Mouse (Mus musculus) hindbrain, embryonic 14.5 days (tissue): ENCODE measurements at regions not wholly inside any gene's neighbourhood (a gene's known extent, or its start where the extent isn't known, plus 50 kb on each side); places are given as distances from the start of the nearest gene placed in this dataset.
A peak's percentile ranks its signal among the peaks of the same experiment; 100 is the strongest.

ENCODE experiments used
- ATAC-seq: fragments of 200-750 bp; cut with Nextera tagmentation; 2 replicates; pipeline ENCODE4 v1.8.0; 2017; ENCODE audit warnings: moderate number of reproducible peaks, mild to moderate bottlenecking, moderate TSS enrichment, moderate library complexity; ENCODE audit not compliant: low FRiP score
- DNase-seq: peaks from one replicate; pipeline ENCODE4 v3.0.0-alpha.2; 2015; ENCODE audit warnings: low spot score
- H3K27ac ChIP-seq: fragments of 300-500 bp; sonication (generic); 2 replicates; pipeline ENCODE4 v1.5.1; 2014; ENCODE audit warnings: mild to moderate bottlenecking, moderate library complexity
- H3K27me3 ChIP-seq: fragments of 300-500 bp; sonication (generic); 2 replicates; pipeline ENCODE4 v1.6.1; 2014; ENCODE audit warnings: mild to moderate bottlenecking, low read length, mixed read lengths; ENCODE audit not compliant: control insufficient read depth, insufficient read depth
- H3K36me3 ChIP-seq: fragments of 300-500 bp; sonication (generic); replicated peaks from 2 replicates; pipeline ENCODE4 v1.6.1; 2014; ENCODE audit not compliant: control insufficient read depth, insufficient read depth
- H3K4me1 ChIP-seq: fragments of 300-500 bp; sonication (generic); replicated peaks from 2 replicates; pipeline ENCODE4 v1.6.1; 2014; ENCODE audit warnings: antibody characterized with exemption, low read length, mixed read lengths; ENCODE audit not compliant: control insufficient read depth, insufficient read depth
- H3K4me2 ChIP-seq: fragments of 300-500 bp; sonication (generic); replicated peaks from 2 replicates; pipeline ENCODE4 v1.6.1; 2014; ENCODE audit warnings: mild to moderate bottlenecking, moderate library complexity
- H3K4me3 ChIP-seq: fragments of 300-500 bp; sonication (generic); replicated peaks from 2 replicates; pipeline ENCODE4 v1.5.1; 2014; ENCODE audit warnings: mild to moderate bottlenecking, low read length
- H3K9ac ChIP-seq: fragments of 300-500 bp; sonication (generic); 2 replicates; pipeline ENCODE4 v1.6.1; 2014
- H3K9me3 ChIP-seq: fragments of 300-500 bp; sonication (generic); 2 replicates; pipeline ENCODE4 v1.6.1; 2016; ENCODE audit warnings: low read length; ENCODE audit not compliant: control insufficient read depth
- WGBS: fragments of 180-500 bp; shearing (Covaris S2); extraction: QIAGEN DNeasy Blood & Tissue Kit; methylation state at CpG from one replicate; pipeline ENCODE4 v1.1.7; 2014; 5-methylcytosine and 5-hydroxymethylcytosine counted together

- Histone ChIP-seq H3K9me3 (no peaks in the 10 kb centered on the region), H3K36me3 (no peaks in the 10 kb centered on the region), H3K27me3 (no peaks in the 10 kb centered on the region), H3K4me1 (no peaks in the 10 kb centered on the region), H3K9ac (no peak overlapping the region), H3K4me2 (no peak overlapping the region), H3K4me3 (no peak overlapping the region), H3K27ac (no peak overlapping the region)
- DNase-seq: no peak
- WGBS: 63% methylated on average over 2 of the region's 2 CpGs
- no peak for ATAC-seq
Measured at GRCm38 (mm10) chr5:7539812-7540645, 195.5 kb upstream of the Zfp804b start.

GRCm38 (mm10) chr5:7540646-7541038 is 196.1 kb upstream of the Zfp804b start:
- no peak overlapping the region for H3K4me3 ChIP-seq
- DNase-seq (no peak), ATAC-seq (no peak)
- no peaks in the 10 kb centered on the region for H3K36me3 ChIP-seq
- no peak overlapping the region for H3K27ac ChIP-seq
- H3K9me3 ChIP-seq: no peaks in the 10 kb centered on the region
- no peaks in the 10 kb centered on the region for H3K4me1 ChIP-seq
- WGBS: 86% methylated on average over 4 of the region's 4 CpGs
- H3K9ac ChIP-seq: no peak overlapping the region
- H3K27me3 ChIP-seq: no peaks in the 10 kb centered on the region
- no peak overlapping the region for H3K4me2 ChIP-seq

- ATAC-seq: no peak
Measured at GRCm38 (mm10) chr5:7543857-7544256, 199.3 kb upstream of the Zfp804b start.

GRCm38 (mm10) chr5:7580413-7580812 is 235.9 kb upstream of the Zfp804b start:
- Histone ChIP-seq H3K4me1 (no peaks in the 10 kb centered on the region), H3K9ac (no peak overlapping the region), H3K36me3 (no peaks in the 10 kb centered on the region), H3K4me3 (no peak overlapping the region), H3K4me2 (no peak overlapping the region), H3K27ac (no peak overlapping the region), H3K27me3 (no peaks in the 10 kb centered on the region), H3K9me3 (no peaks in the 10 kb centered on the region)
- 71% methylated on average over 2 of the region's 2 CpGs for WGBS
- no peak for DNase-seq
- no peak for ATAC-seq

More at GRCm38 (mm10) chr5:7543857-7544256, 199.3 kb upstream of the Zfp804b start:
- no peak for DNase-seq
- Histone ChIP-seq H3K36me3 (no peaks in the 10 kb centered on the region), H3K27me3 (no peaks in the 10 kb centered on the region), H3K9me3 (no peaks in the 10 kb centered on the region), H3K27ac (no peak overlapping the region), H3K4me3 (no peak overlapping the region), H3K9ac (no peak overlapping the region), H3K4me1 (no peaks in the 10 kb centered on the region), H3K4me2 (no peak overlapping the region)
- WGBS: 71% methylated on average over 3 of the region's 3 CpGs

GRCm38 (mm10) chr5:7586547-7586946 is 242.0 kb upstream of the Zfp804b start:
- Histone ChIP-seq H3K4me1 (no peaks in the 10 kb centered on the region), H3K36me3 (no peaks in the 10 kb centered on the region), H3K9me3 (no peaks in the 10 kb centered on the region), H3K9ac (no peak overlapping the region), H3K4me3 (no peak overlapping the region), H3K27ac (no peak overlapping the region), H3K4me2 (no peak overlapping the region), H3K27me3 (no peaks in the 10 kb centered on the region)
- ATAC-seq: no peak
- no peak for DNase-seq

- WGBS: 91% methylated on average over 1 of the region's 1 CpGs
- no peaks in the 10 kb centered on the region for H3K27me3 ChIP-seq
- H3K4me2 ChIP-seq: no peak overlapping the region
- ATAC-seq: no peak
- H3K27ac ChIP-seq: no peak overlapping the region
- no peak overlapping the region for H3K9ac ChIP-seq
- no peak for DNase-seq
- no peaks in the 10 kb centered on the region for H3K9me3 ChIP-seq
- H3K4me1 ChIP-seq: no peaks in the 10 kb centered on the region
- no peaks in the 10 kb centered on the region for H3K36me3 ChIP-seq
- H3K4me3 ChIP-seq: no peak overlapping the region
Measured at GRCm38 (mm10) chr5:7600418-7600817, 255.9 kb upstream of the Zfp804b start.

- Histone ChIP-seq H3K9ac (no peak overlapping the region), H3K4me1 (no peaks in the 10 kb centered on the region), H3K27ac (no peak overlapping the region), H3K4me3 (no peak overlapping the region), H3K27me3 (no peaks in the 10 kb centered on the region), H3K9me3 (no peaks in the 10 kb centered on the region), H3K36me3 (no peaks in the 10 kb centered on the region), H3K4me2 (no peak overlapping the region)
- DNase-seq: no peak
- no peak for ATAC-seq
Measured at GRCm38 (mm10) chr5:7607517-7607916, 263.0 kb upstream of the Zfp804b start.

GRCm38 (mm10) chr5:7607924-7608323 is 263.4 kb upstream of the Zfp804b start:
- no peak for ATAC-seq
- Histone ChIP-seq H3K4me1 (no peaks in the 10 kb centered on the region), H3K9me3 (no peaks in the 10 kb centered on the region), H3K27me3 (no peaks in the 10 kb centered on the region), H3K9ac (no peak overlapping the region), H3K27ac (no peak overlapping the region), H3K4me2 (no peak overlapping the region), H3K36me3 (no peaks in the 10 kb centered on the region), H3K4me3 (no peak overlapping the region)
- no peak for DNase-seq
- WGBS: 88% methylated on average over 2 of the region's 2 CpGs

- Histone ChIP-seq H3K9me3 (no peaks in the 10 kb centered on the region), H3K9ac (no peak overlapping the region), H3K4me1 (no peaks in the 10 kb centered on the region), H3K4me3 (no peak overlapping the region), H3K27me3 (no peaks in the 10 kb centered on the region), H3K4me2 (no peak overlapping the region), H3K36me3 (no peaks in the 10 kb centered on the region), H3K27ac (no peak overlapping the region)
- DNase-seq: peak; percentile 77
- 49% methylated on average over 2 of the region's 2 CpGs for WGBS
- ATAC-seq: peak; percentile 59; the same call in 1 of the 2 replicates
Measured at GRCm38 (mm10) chr5:7655280-7655679, 305.0 kb upstream of the Steap4 start.

GRCm38 (mm10) chr5:7701776-7702175 is 258.5 kb upstream of the Steap4 start:
- Histone ChIP-seq H3K9ac (no peak overlapping the region), H3K9me3 (no peaks in the 10 kb centered on the region), H3K27ac (no peak overlapping the region), H3K4me1 (no peaks in the 10 kb centered on the region), H3K4me3 (no peak overlapping the region), H3K27me3 (no peaks in the 10 kb centered on the region), H3K4me2 (no peak overlapping the region), H3K36me3 (no peaks in the 10 kb centered on the region)
- DNase-seq (no peak), ATAC-seq (no peak)
- WGBS: 77% methylated on average over 1 of the region's 1 CpGs
